Mouse (Mus musculus): Measurements from ENCODE around the gene Ttll5. TPM values are rescaled to one million over a fixed set of nuclear protein-coding genes. Genes with fewer than 3 reads are reported as not detected.

Ttll5 gene
- polyA plus RNA-seq, 1 experiment from 2014 or later, result 9.8 TPM

DNA sequence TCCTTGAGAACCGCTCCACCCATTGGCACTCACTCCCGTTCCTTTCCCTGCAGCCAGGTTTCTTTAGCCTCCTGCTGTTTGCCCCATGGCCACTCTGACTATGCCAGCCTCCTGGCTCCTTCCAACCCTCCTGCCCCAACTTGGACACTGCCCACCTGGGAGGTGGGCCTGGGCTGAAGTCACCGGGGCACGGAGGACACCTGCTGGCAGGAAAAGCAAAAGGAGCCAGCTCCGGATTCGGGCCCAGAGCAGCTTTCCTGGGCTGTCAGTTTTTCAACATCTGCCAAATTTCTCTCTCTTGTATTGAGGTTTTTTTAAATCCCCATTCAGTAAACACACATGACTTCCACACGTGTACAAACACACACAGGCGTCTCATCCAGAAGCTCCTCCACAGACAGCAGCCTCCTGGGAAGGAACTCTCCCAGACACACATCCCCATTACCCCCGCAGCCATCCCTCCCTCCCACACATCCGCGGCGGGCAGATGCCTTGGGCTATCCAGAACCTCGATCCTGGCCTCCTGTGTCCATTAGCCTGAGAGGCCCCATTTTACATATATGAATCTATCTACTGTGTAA lies 252.0 kb downstream of the Ttll5 start:
- peaks cover 64% of the 10 kb centered on the region for H3K27me3 ChIP-seq (replicated peaks)
- H3K36me3 ChIP-seq, result no peaks in the 10 kb centered on the region
- WGBS (ENCODE audit: insufficient replicate concordance), result 19% methylated on average over 13 of the region's 13 CpGs
- no peaks in the 10 kb centered on the region for H3K9me3 ChIP-seq (replicated peaks)
- H3K4me1 ChIP-seq, result no peaks in the 10 kb centered on the region
- H3K4me3 ChIP-seq, result peak overlapping the region; percentile 50
- peak overlapping the region; percentile 71 for H3K4me2 ChIP-seq
- no peak for ATAC-seq
- H3K9ac ChIP-seq, result no peak overlapping the region; the same call in 1 of the 2 replicates
- H3K27ac ChIP-seq, result no peak overlapping the region

DNA sequence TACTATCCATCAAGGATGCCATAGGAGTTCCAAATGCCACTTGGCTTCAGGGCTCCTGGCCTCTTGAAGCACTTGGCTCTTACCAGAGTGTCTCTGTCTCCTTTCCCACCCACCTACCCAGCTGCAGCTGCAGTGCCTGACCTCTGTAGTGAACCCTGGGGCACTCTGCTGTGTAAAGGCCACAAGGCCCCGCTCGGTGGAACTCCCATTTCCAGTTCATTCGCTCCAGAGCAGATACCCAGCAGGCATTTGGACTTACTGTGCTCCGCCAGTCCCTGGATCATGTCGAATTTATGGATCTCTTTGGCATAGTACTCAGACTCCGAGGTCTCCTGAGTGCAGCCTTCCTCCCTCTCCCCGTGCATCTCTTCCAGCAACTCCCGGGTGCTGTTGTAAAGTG lies 252.9 kb downstream of the Ttll5 start:
- peak overlapping the region; percentile 71 for H3K4me2 ChIP-seq
- peaks cover 73% of the 10 kb centered on the region for H3K27me3 ChIP-seq (replicated peaks)
- no peak for ATAC-seq
- no peaks in the 10 kb centered on the region for H3K9me3 ChIP-seq (replicated peaks)
- 50% methylated on average over 8 of the region's 8 CpGs for WGBS (ENCODE audit: insufficient replicate concordance)
- H3K9ac ChIP-seq, result no peak overlapping the region
- no peaks in the 10 kb centered on the region for H3K36me3 ChIP-seq
- H3K4me3 ChIP-seq, result peak overlapping the region; percentile 50
- no peaks in the 10 kb centered on the region for H3K4me1 ChIP-seq
- H3K27ac ChIP-seq, result no peak overlapping the region

DNA sequence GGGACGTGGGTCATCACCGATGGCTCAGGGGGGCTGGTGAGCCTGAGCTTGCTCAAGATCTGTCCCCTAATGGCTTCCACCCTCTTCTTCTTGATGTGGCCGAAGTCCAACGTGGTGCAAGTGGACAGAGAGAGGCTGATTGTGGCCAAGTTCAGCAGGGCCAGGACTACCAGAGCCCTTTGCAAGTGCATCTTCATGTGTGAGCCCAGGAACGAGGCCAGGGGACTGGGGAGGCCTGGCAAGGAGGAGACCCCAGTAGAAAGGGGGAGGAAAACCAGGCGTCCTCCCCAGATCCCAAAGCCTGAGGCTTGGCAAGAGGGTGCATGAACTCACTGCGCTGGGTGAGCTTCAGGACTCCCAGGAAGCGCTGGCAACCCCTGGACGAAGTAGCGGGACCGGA lies 253.3 kb downstream of the Ttll5 start:
- H3K9ac ChIP-seq, result no peak overlapping the region
- peak overlapping the region; percentile 50 for H3K4me3 ChIP-seq
- no peak overlapping the region for H3K27ac ChIP-seq
- H3K4me2 ChIP-seq, result peak overlapping the region; percentile 71
- H3K27me3 ChIP-seq (replicated peaks), result peaks cover 77% of the 10 kb centered on the region
- no peaks in the 10 kb centered on the region for H3K9me3 ChIP-seq (replicated peaks)
- ATAC-seq, result no peak
- H3K36me3 ChIP-seq, result no peaks in the 10 kb centered on the region
- WGBS (ENCODE audit: insufficient replicate concordance), result 39% methylated on average over 11 of the region's 11 CpGs
- H3K4me1 ChIP-seq, result peaks cover under 1% of the 10 kb centered on the region; the same call in 1 of the 2 replicates

DNA sequence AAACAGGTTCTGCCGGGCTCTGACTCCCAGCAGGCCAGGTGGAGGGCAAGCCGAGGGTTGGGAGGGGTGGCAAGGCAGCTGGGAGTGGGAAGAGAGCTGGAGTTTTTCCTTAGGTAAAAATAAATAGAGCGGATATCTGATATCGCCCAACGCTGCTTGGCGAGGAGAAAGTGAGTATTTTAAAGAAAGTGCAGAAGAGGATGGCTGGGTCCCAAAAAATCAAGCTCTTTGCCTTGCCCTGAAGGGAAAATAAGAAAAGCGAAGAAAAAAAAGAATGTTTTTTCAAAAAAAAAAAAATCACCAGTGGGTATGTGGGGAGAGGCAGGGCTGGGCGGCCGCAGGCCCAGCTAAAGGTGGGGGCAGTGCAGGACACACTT lies 253.7 kb downstream of the Ttll5 start:
- ATAC-seq, result no peak
- H3K36me3 ChIP-seq, result no peaks in the 10 kb centered on the region
- WGBS (ENCODE audit: insufficient replicate concordance), result 46% methylated on average over 9 of the region's 9 CpGs
- no peak overlapping the region for H3K27ac ChIP-seq
- H3K4me2 ChIP-seq, result peak overlapping the region; percentile 71
- peaks cover 81% of the 10 kb centered on the region for H3K27me3 ChIP-seq (replicated peaks)
- H3K9me3 ChIP-seq (replicated peaks), result no peaks in the 10 kb centered on the region
- peaks cover 4% of the 10 kb centered on the region; the same call in 1 of the 2 replicates for H3K4me1 ChIP-seq
- 0 out of 2 replicates have a peak overlapping the region, but pooled peaks have one; percentile 34 for H3K9ac ChIP-seq
- peak overlapping the region; percentile 50 for H3K4me3 ChIP-seq

DNA sequence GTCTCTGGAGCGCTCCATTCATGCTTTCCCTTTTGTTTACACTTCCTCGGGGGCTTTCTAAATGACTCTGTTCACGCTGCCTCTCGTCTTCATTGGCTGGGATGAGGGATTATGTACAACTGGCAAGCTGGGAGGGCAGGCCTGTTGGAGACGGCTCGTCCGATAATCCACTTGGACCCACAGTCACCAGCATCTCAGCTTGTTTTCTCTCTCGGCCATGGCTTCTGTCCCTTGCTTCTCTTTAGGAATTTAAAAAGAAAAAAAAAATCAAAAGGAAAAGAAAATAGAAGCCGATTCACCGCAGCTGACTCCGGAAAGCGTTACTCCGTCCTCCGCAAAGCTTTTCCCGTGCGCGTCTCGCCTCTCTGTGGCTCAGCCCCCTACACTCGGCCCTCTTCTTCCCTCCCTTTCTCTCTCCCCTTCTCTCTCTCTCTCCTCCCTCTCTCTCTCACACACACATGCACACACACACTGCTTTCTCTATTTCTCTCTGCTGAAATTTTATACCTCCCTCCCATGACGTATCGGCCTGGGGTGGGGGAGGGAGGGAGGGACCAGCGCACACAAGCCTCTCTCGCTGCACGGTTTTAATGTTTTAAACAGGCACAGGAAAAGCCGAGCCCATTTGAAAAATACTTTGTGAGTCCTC lies 254.2 kb downstream of the Ttll5 start, which contains the start of gene Tgfb3:
Tgfb3 (minus strand) TSS at position 489 of the 649 bp plus-strand sequence.
- no peaks in the 10 kb centered on the region for H3K9me3 ChIP-seq (replicated peaks)

DNA sequence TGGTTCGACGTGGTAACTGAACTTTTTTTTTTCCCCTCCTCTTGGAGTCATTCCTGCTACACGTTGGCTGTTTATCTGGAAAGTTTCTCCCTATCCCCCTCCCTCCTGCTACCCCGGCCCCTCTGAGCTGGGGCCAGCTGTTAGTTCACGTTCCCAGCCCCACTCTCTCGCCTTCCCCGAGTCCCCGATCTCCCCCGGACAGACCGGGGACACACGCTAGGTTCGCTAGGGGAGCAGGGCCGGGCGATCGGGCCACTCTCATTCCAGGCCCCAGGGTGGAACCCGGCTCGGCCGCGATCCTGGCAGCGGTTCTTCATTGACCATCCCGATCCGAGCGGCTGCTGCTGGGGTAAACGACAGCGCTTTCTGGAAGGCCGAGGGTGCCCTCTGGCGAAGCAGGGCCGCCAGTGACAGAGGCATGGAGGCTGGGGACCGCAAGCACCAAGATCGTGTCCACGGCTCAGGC lies 254.8 kb downstream of the Ttll5 start:
- peaks cover 91% of the 10 kb centered on the region for H3K27me3 ChIP-seq (replicated peaks)
- H3K4me2 ChIP-seq, result peak overlapping the region; percentile 71
- H3K36me3 ChIP-seq, result no peaks in the 10 kb centered on the region
- ATAC-seq, result peak; percentile 58
- no peak overlapping the region for H3K27ac ChIP-seq
- H3K9me3 ChIP-seq (replicated peaks), result no peaks in the 10 kb centered on the region
- H3K4me1 ChIP-seq, result peaks cover 4% of the 10 kb centered on the region; the same call in 1 of the 2 replicates
- H3K9ac ChIP-seq, result peak overlapping the region; percentile 34
- under 1% methylated on average over 31 of the region's 31 CpGs for WGBS (ENCODE audit: insufficient replicate concordance)
- H3K4me3 ChIP-seq, result peak overlapping the region; percentile 50

More for the DNA sequence above, 254.2 kb downstream of the Ttll5 start, which contains the start of gene Tgfb3:
- Histone ChIP-seq H3K4me3 (peak within 1 kb of the TSS; percentile 50), H3K27me3 (replicated peaks) (peaks cover 85% of the 10 kb centered on the region), H3K36me3 (no peaks in the 10 kb centered on the region), H3K27ac (0 out of 2 replicates have a peak within 1 kb of the TSS, but pooled peaks have one; percentile 9), H3K4me1 (peaks cover 4% of the 10 kb centered on the region; the same call in 1 of the 2 replicates), H3K9ac (peak within 1 kb of the TSS; percentile 34), H3K4me2 (peak within 1 kb of the TSS; percentile 71)
- 3% methylated on average over 25 of the region's 25 CpGs for WGBS (ENCODE audit: insufficient replicate concordance)
- ATAC-seq, result 0 out of 2 replicates have a peak, but pooled peaks have one; percentile 4

DNA sequence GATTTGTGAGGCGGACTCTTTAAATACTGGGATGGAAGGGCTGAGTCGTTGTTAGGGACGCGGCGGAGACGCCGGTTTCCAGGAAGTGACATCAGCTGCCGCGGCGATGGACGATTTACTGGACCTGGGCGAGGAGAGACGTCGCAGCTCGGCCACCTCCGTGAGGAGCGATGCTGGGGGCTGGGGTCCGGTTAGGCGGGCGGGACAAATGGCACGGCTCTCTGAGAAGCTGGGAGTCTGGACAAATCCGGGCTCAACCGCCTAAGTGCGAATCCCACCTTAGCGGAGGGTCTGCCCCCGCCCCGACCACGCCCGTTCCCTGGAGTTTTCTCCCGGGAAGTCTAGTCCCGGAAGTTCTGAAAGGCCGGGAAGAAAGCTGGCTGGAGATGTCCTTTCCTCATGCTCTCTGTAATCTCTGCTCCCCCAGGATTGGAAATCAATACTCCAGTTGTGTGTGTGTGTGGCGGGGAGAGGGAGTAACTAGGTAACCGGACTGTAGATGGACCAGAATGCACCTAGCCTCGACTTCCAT lies 258.1 kb downstream of the Ttll5 start, which contains the start of gene Ift43:
Ift43 (plus strand) TSS at position 61 of the 532 bp plus-strand sequence.
- no peaks in the 10 kb centered on the region for H3K36me3 ChIP-seq
- peaks cover 4% of the 10 kb centered on the region; the same call in 1 of the 2 replicates for H3K4me1 ChIP-seq
- H3K27ac ChIP-seq, result no peak within 1 kb of the TSS
- no peaks in the 10 kb centered on the region for H3K9me3 ChIP-seq (replicated peaks)
- peak within 1 kb of the TSS; percentile 67 for H3K4me2 ChIP-seq
- no peak for ATAC-seq
- WGBS (ENCODE audit: insufficient replicate concordance), result under 1% methylated on average over 35 of the region's 35 CpGs
- peak within 1 kb of the TSS; percentile 55 for H3K4me3 ChIP-seq
- H3K9ac ChIP-seq, result peak within 1 kb of the TSS; percentile 39; the same call in 1 of the 2 replicates
- peaks cover 69% of the 10 kb centered on the region for H3K27me3 ChIP-seq (replicated peaks)

DNA sequence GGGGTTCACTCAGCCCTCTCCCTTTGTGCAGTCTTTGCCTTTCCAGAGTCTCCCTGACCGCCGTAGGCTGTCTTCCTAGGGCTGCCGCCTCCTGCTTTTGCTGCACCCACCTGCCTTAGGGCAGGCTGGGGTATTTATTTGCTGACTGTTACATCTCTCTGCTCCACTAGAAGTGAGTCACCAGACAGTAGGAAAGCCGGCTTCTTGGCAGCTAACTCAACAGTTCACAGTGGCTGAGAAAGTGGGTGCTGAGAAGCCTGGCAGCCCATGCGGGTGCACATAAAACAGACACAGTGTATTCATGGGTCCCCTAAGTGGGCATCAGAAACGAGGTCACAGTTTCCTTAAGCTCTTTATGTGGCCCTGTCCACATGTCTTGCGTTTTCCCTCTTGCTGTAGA lies 261.4 kb downstream of the Ttll5 start:
- 77% methylated on average over 7 of the region's 7 CpGs for WGBS (ENCODE audit: insufficient replicate concordance)
- ATAC-seq, result no peak
- Histone ChIP-seq H3K9ac (no peak overlapping the region), H3K9me3 (replicated peaks) (no peaks in the 10 kb centered on the region), H3K4me1 (peaks cover 4% of the 10 kb centered on the region; the same call in 1 of the 2 replicates), H3K27me3 (replicated peaks) (peaks cover 36% of the 10 kb centered on the region), H3K4me3 (no peak overlapping the region), H3K36me3 (no peaks in the 10 kb centered on the region), H3K4me2 (no peak overlapping the region), H3K27ac (no peak overlapping the region)

DNA sequence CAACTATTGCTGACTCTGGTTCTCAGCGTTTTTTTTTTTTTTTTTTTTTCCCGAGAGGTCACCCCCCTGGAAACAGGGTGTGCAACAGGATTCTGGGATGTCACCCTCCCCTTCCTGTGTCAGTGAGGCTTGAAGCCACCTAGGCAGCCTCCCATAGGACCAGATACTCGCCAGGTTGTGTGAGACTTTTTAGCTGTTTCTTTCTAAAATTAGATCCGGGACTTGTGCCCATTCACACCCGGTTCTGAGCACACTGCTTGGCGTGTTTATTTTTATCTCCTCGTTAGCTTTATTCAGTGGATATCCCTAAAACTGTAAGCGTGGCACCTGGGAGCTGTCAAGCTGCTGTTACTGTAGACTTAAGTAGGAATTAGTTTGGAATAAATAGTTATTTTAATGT lies 262.1 kb downstream of the Ttll5 start:
- Histone ChIP-seq H3K9me3 (replicated peaks) (no peaks in the 10 kb centered on the region), H3K36me3 (no peaks in the 10 kb centered on the region), H3K4me3 (no peak overlapping the region), H3K9ac (no peak overlapping the region), H3K4me2 (no peak overlapping the region), H3K27ac (no peak overlapping the region), H3K27me3 (replicated peaks) (peaks cover 29% of the 10 kb centered on the region), H3K4me1 (peaks cover 4% of the 10 kb centered on the region; the same call in 1 of the 2 replicates)
- ATAC-seq, result no peak
- 63% methylated on average over 8 of the region's 8 CpGs for WGBS (ENCODE audit: insufficient replicate concordance)

DNA sequence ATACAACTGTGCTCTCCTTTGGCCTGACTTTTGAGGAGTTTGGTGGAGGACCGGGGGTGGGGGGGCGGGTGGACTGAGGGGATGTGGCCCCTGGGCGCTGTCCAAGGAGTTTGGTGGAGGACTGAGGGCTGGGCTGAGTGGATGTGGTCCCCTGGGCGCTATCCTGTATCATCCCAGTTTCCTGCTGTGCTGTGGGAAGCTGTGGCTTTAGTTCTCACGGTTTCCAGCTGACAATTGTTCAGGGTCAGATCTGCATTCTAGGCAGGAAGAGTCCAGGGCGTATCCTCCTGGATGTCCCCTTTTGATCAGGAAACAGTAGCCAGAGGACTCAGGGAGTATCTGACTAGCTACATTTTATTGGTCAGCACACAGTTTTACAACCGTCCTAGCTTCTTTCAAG lies 263.6 kb downstream of the Ttll5 start:
- 40% methylated on average over 7 of the region's 7 CpGs for WGBS (ENCODE audit: insufficient replicate concordance)
- no peak overlapping the region for H3K4me2 ChIP-seq
- 0 out of 2 replicates have a peak, but pooled peaks cover under 1% of the 10 kb centered on the region for H3K4me1 ChIP-seq
- no peak overlapping the region for H3K9ac ChIP-seq
- no peak overlapping the region for H3K27ac ChIP-seq
- peaks cover 14% of the 10 kb centered on the region for H3K27me3 ChIP-seq (replicated peaks)
- no peak for ATAC-seq
- H3K4me3 ChIP-seq, result no peak overlapping the region
- no peaks in the 10 kb centered on the region for H3K9me3 ChIP-seq (replicated peaks)
- no peaks in the 10 kb centered on the region for H3K36me3 ChIP-seq

DNA sequence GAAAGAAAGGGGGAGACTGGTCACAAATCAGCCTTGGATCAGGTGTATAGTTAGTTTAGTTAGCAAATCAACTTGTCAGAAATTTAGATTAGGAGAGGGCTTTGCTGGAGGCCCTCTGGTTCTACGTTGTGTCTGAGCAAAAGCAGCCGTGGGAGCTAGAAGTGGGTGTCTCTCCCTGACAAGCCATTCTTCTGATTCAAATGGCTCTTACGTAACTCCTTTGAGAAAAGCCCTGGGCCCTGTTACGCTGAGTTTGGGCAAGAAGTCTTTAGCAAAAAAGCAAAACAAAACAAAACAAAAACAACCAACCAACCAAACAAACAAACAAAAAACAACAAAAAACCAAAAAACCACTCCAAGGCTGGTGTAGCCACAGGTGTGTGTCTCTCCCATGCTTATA lies 266.3 kb downstream of the Ttll5 start:
- no peak for ATAC-seq
- H3K9ac ChIP-seq, result no peak overlapping the region
- H3K4me1 ChIP-seq, result no peaks in the 10 kb centered on the region
- H3K4me2 ChIP-seq, result no peak overlapping the region
- H3K27ac ChIP-seq, result no peak overlapping the region
- no peaks in the 10 kb centered on the region for H3K36me3 ChIP-seq
- H3K27me3 ChIP-seq (replicated peaks), result no peaks in the 10 kb centered on the region; the same call in 1 of the 2 replicates
- 68% methylated on average over 4 of the region's 4 CpGs for WGBS (ENCODE audit: insufficient replicate concordance)
- H3K9me3 ChIP-seq (replicated peaks), result no peaks in the 10 kb centered on the region
- no peak overlapping the region for H3K4me3 ChIP-seq
